Mouse (Mus musculus) embryonic facial prominence, embryonic 14.5 days (tissue): ENCODE measurements around the gene Bcl2l14. TPM values are rescaled to one million over a fixed set of nuclear protein-coding genes. Genes with fewer than 3 reads are reported as not detected.

ENCODE experiments used
- ATAC-seq: fragments of 200-750 bp; cut with Nextera tagmentation; 2 replicates; pipeline ENCODE4 v1.8.0; 2017; ENCODE audit warnings: low read depth, moderate number of reproducible peaks, moderate TSS enrichment
- DNase-seq: peaks from one replicate; pipeline ENCODE4 v3.0.0-alpha.2; 2015; ENCODE audit warnings: low spot score
- H3K27ac ChIP-seq: fragments of 300-500 bp; sonication (generic); replicated peaks from 2 replicates; pipeline ENCODE4 v1.5.1; 2014; ENCODE audit warnings: low read depth, mild to moderate bottlenecking, low read length, moderate library complexity
- H3K27me3 ChIP-seq: fragments of 300-500 bp; sonication (generic); replicated peaks from 2 replicates; pipeline ENCODE4 v1.6.1; 2014; ENCODE audit warnings: low read length; ENCODE audit not compliant: control insufficient read depth, insufficient read depth
- H3K36me3 ChIP-seq: fragments of 300-500 bp; sonication (generic); 2 replicates; pipeline ENCODE4 v1.6.1; 2014; ENCODE audit warnings: low read length, mixed read lengths; ENCODE audit not compliant: control insufficient read depth, insufficient read depth
- H3K4me1 ChIP-seq: fragments of 300-500 bp; sonication (generic); 2 replicates; pipeline ENCODE4 v1.6.1; 2014; ENCODE audit warnings: antibody characterized with exemption, low read length; ENCODE audit not compliant: control insufficient read depth, insufficient read depth
- H3K4me2 ChIP-seq: fragments of 300-500 bp; sonication (generic); 2 replicates; pipeline ENCODE4 v1.6.1; 2014; ENCODE audit warnings: low read depth, mild to moderate bottlenecking, low read length, moderate library complexity, mixed read lengths
- H3K4me3 ChIP-seq: fragments of 300-500 bp; sonication (generic); 2 replicates; pipeline ENCODE4 v1.5.1; 2014; ENCODE audit warnings: low read depth, mild to moderate bottlenecking, low read length
- H3K9ac ChIP-seq: fragments of 300-500 bp; sonication (generic); 2 replicates; pipeline ENCODE4 v1.6.1; 2014; ENCODE audit warnings: low read depth, mild to moderate bottlenecking, low read length, moderate library complexity, mixed read lengths
- H3K9me3 ChIP-seq: fragments of 300-500 bp; sonication (generic); 2 replicates; pipeline ENCODE4 v1.6.1; 2016; ENCODE audit warnings: low read length; ENCODE audit not compliant: control insufficient read depth
- WGBS: fragments of 180-500 bp; shearing (Covaris S2); extraction: QIAGEN DNeasy Blood & Tissue Kit; methylation state at CpG from one replicate; pipeline ENCODE4 v1.1.7; 2014; 5-methylcytosine and 5-hydroxymethylcytosine counted together
- polyA plus RNA-seq: library from polyadenylated mRNA; unstranded; fragments of >200 nt; fragmentation: Nextera tagmentation; extraction: Ambion mirVana; gene quantifications from 2 replicates; pipeline ENCODE4 v1.2.1, GENCODE M21; 2014

The Bcl2l14 gene
- polyA plus RNA-seq, 1 experiment from 2014 or later, result 3.0 TPM

- Histone ChIP-seq H3K4me2 (peak overlapping the region; percentile 7; the same call in 1 of the 2 replicates), H3K4me1 (no peaks in the 10 kb centered on the region), H3K4me3 (no peak overlapping the region), H3K9me3 (no peaks in the 10 kb centered on the region), H3K9ac (no peak overlapping the region), H3K36me3 (no peaks in the 10 kb centered on the region), H3K27ac (no peak overlapping the region), H3K27me3 (no peaks in the 10 kb centered on the region)
- DNase-seq (no peak), ATAC-seq (no peak; the same call in 1 of the 2 replicates)
- 63% methylated on average over 4 of the region's 4 CpGs for WGBS
Observed at GRCm38 (mm10) chr6:134414532-134414883, 18.4 kb downstream of the Bcl2l14 start.

- Histone ChIP-seq H3K36me3 (no peaks in the 10 kb centered on the region), H3K9me3 (no peaks in the 10 kb centered on the region)
Observed at GRCm38 (mm10) chr6:134416556-134417105, 20.5 kb downstream of the Bcl2l14 start.

GRCm38 (mm10) chr6:134417886-134418285 is 21.8 kb downstream of the Bcl2l14 start:
- Histone ChIP-seq H3K27ac (no peak overlapping the region), H3K9me3 (no peaks in the 10 kb centered on the region), H3K9ac (no peak overlapping the region), H3K4me1 (no peaks in the 10 kb centered on the region), H3K4me2 (no peak overlapping the region), H3K36me3 (no peaks in the 10 kb centered on the region), H3K4me3 (no peak overlapping the region), H3K27me3 (no peaks in the 10 kb centered on the region)
- DNase-seq (no peak), ATAC-seq (no peak)
- 74% methylated on average over 3 of the region's 3 CpGs for WGBS

More at GRCm38 (mm10) chr6:134416556-134417105, 20.5 kb downstream of the Bcl2l14 start:
- ATAC-seq, result no peak
- H3K9ac ChIP-seq, result no peak overlapping the region
- H3K4me1 ChIP-seq, result no peaks in the 10 kb centered on the region
- WGBS, result 42% methylated on average over 3 of the region's 3 CpGs
- H3K4me2 ChIP-seq, result no peak overlapping the region
- no peak for DNase-seq
- H3K4me3 ChIP-seq, result no peak overlapping the region
- no peak overlapping the region for H3K27ac ChIP-seq
- H3K27me3 ChIP-seq, result no peaks in the 10 kb centered on the region

DNA sequence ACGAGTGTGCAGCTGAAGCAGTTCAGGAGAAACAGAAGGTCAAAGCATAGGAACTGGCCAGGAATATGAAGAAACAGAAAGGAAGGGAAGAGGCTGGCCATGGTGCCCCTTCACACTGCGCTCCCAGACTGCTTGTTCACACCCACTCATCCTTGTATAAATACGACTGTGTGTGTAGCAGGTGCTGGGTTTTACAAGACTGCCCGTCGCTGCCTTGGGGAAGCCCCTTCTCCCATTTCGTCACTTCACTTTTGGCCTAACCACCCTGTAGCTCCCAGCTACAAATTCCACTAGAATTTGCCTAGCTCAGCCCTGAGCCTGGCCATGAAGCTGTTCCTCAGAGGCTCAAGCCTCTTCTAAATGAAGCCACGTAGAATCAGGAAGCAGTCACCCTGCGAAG is 24.3 kb downstream of the Bcl2l14 start:
- H3K4me3 ChIP-seq, result no peak overlapping the region
- no peaks in the 10 kb centered on the region for H3K9me3 ChIP-seq
- H3K4me2 ChIP-seq, result no peak overlapping the region
- DNase-seq, result no peak
- no peaks in the 10 kb centered on the region for H3K27me3 ChIP-seq
- WGBS, result 77% methylated on average over 8 of the region's 8 CpGs
- no peak for ATAC-seq
- H3K4me1 ChIP-seq, result no peaks in the 10 kb centered on the region
- no peak overlapping the region for H3K9ac ChIP-seq
- H3K36me3 ChIP-seq, result no peaks in the 10 kb centered on the region
- no peak overlapping the region for H3K27ac ChIP-seq

DNA sequence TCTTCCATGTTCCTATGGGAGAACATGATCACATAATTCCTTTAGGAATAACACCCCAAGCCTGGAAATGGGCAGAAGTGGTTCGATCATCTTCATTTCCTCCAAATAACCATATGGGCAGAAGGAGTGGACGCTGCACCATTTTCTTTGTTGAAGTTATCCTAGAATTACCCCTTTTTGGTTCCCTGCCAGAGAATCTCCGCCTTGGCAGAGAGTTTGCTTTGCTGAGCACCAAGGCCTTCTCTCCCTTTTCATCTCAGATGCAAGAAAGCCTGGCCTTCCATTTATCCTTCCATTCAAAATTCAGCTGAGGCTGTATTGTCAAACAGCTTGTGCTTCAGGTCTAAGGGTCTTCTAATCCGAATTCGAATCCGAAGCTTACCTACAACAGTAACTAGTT is 25.8 kb downstream of the Bcl2l14 start:
- DNase-seq (no peak), ATAC-seq (no peak)
- WGBS, result 88% methylated on average over 6 of the region's 6 CpGs
- Histone ChIP-seq H3K9me3 (no peaks in the 10 kb centered on the region), H3K9ac (no peak overlapping the region), H3K27me3 (no peaks in the 10 kb centered on the region), H3K36me3 (no peaks in the 10 kb centered on the region), H3K4me3 (no peak overlapping the region), H3K4me1 (no peaks in the 10 kb centered on the region), H3K4me2 (no peak overlapping the region), H3K27ac (no peak overlapping the region)

DNA sequence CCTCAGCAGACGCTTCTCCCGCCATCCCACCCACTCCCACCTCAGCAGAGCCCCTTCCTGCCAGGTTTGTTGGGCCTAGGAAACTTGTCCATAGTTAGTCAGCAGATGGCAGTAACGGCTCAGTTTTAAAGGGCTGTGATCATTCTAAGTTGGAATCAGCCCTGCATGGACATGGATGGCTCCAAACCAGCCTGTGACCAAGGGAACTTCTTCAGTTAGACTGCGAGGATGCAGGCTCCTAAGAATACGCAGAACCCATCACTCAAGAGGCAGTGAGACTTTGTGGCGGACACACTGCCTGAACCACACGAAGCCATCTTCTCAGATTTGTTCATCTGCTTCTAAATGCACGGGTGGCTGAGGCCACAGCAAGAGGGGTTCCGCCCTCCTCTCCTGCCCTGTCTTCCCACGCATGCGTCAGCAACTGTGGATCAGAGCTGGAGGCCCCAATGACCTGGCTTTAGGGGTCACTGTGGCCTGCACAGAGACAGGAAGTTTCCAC is 29.1 kb downstream of the Bcl2l14 start:
- H3K27ac ChIP-seq, result no peak overlapping the region
- H3K4me3 ChIP-seq, result no peak overlapping the region
- 0 out of 2 replicates have a peak, but pooled peaks cover 8% of the 10 kb centered on the region for H3K4me1 ChIP-seq
- no peaks in the 10 kb centered on the region for H3K9me3 ChIP-seq
- H3K4me2 ChIP-seq, result peak overlapping the region; percentile 34; the same call in 1 of the 2 replicates
- no peaks in the 10 kb centered on the region for H3K36me3 ChIP-seq
- peak; percentile 86 for DNase-seq
- H3K27me3 ChIP-seq, result no peaks in the 10 kb centered on the region
- peak; percentile 82 for ATAC-seq
- H3K9ac ChIP-seq, result no peak overlapping the region
- 34% methylated on average over 11 of the region's 11 CpGs for WGBS

DNA sequence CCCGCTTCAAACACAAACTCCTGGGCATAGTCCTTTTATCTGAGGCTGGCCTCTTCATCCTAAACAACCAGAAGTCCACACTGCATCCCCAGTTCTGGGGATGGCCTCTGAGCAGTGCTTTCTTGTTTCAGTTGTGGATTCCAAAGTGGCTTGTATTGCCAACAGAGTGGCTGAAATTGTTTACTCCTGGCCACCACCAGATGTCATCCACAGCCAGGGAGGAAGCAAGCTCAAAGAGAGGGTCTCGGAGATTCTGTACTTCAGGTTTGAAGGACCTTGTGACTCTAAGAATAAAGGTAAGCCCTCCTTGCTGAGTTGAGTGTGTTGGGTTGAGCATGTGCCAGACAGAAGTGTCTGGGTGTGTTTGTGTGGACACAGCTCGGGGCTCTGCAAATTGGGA is 31.0 kb downstream of the Bcl2l14 start:
- Histone ChIP-seq H3K9ac (no peak overlapping the region), H3K4me1 (peaks cover 10% of the 10 kb centered on the region; the same call in 1 of the 2 replicates), H3K4me2 (no peak overlapping the region), H3K36me3 (no peaks in the 10 kb centered on the region), H3K9me3 (no peaks in the 10 kb centered on the region), H3K27me3 (no peaks in the 10 kb centered on the region), H3K27ac (no peak overlapping the region), H3K4me3 (no peak overlapping the region)
- no peak for DNase-seq
- WGBS, result 70% methylated on average over 3 of the region's 3 CpGs
- no peak for ATAC-seq

DNA sequence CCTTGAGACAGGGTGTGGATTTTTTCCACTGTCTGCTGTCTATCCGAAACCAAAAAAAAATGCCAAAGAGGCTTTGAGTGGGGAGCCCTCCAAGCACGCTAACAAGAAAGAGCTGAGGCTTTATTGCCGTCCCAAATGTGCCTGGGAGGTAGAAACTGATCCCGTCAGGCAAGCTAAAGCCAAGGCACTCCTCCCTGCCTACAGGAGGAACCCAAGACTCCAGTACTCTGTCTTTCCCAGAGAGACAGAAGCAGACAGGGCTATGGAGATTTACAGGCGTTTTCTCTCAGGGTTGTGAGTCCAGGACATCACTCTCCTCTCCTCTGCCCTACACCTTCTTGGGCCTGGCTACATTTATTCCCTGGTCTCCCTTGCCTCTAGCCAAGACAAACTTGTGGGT is 32.3 kb downstream of the Bcl2l14 start:
- peak overlapping the region; percentile 22; the same call in 1 of the 2 replicates for H3K9ac ChIP-seq
- no peaks in the 10 kb centered on the region for H3K9me3 ChIP-seq
- no peaks in the 10 kb centered on the region for H3K27me3 ChIP-seq
- H3K4me3 ChIP-seq, result no peak overlapping the region
- 24% methylated on average over 5 of the region's 5 CpGs for WGBS
- 0 out of 2 replicates have a peak overlapping the region, but pooled peaks have one; percentile 4 for H3K4me2 ChIP-seq
- peaks cover 10% of the 10 kb centered on the region; the same call in 1 of the 2 replicates for H3K4me1 ChIP-seq
- peak overlapping the region; percentile 69 for H3K27ac ChIP-seq
- peak; percentile 82 for DNase-seq
- H3K36me3 ChIP-seq, result no peaks in the 10 kb centered on the region
- peak; percentile 60 for ATAC-seq
